Mouse (Mus musculus): ENCODE measurements around the gene Gtpbp10. TPM values are rescaled to one million over a fixed set of nuclear protein-coding genes. Genes with fewer than 3 reads are reported as not detected.
A peak's percentile ranks its signal among the peaks of the same experiment; 100 is the strongest.

Gtpbp10 gene
- polyA plus RNA-seq, 2 experiments from 2014 or later: 10.6 to 13.6 TPM

DNA sequence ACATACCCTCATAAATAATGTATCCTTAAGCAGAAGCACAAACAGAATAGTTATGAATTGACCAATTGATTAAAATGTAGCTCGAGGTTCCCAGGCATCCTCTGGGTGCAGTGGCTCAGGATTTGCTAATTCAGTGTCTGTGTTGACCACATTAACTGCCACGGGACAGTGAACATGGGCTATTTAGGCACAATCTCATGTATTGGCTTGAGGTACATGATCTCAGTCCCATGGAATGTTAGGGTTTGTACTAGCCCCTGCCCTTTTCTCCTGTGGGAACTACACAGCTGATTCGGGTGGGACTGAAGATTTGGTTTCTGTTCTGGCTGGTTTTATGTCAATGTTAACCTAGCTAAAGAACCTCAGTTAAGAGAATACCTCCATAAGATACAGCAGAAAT is 62.9 kb downstream of the Gtpbp10 start:
- ATAC-seq: no peak

DNA sequence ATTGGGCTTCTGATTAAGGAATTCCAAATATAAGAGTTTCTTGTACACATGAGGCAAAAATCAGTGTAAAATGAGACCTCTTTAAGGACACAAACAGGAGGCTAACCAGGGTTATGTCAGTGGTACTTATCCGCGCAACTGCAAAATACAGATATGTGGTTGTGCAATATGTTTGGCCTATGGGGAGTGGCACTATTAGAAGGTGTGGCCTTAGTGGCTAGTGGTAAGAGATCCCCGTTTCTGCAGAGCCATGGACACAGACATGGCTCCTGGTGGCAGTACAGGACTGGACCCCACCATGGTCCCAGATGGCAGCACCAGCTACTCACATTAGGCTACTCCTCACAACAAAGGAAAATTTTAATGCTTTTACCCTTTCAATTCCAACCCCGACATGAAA is 64.3 kb downstream of the Gtpbp10 start:
- ATAC-seq: no peak

DNA sequence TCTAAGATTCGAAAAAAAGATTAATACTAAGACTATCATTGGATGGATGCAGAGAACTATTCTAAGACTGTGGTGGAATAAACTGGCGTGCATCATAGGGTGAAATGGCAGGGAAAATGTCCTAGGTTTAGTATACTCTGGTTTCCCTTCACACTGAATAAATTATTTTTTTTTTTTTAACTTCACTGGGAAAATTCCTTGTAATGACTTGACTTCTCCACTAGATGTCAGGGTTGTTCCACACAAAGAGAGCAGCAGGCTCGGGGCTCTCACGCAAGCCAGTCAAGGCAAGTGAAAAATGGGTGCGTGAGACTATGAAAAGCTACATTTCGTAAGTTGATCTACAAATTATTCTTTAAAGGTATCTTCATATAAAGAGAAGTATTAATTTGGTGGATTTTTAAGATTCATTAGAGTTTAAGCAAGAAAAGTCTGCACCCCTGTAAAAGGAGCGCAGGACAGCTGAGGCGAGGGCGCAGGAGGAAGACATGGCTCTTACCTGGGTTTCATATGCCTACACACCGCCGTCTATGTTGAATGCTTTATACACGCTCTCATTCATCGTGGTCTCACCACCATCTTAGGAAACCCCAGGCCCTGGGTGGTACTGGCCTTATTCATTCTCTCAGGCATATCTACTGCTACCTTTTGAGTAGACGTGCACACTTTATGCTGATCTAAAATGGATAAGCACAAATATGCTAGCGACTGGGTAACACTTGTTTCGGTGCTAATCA is 64.9 kb downstream of the Gtpbp10 start:
- peak; percentile 66 for ATAC-seq

DNA sequence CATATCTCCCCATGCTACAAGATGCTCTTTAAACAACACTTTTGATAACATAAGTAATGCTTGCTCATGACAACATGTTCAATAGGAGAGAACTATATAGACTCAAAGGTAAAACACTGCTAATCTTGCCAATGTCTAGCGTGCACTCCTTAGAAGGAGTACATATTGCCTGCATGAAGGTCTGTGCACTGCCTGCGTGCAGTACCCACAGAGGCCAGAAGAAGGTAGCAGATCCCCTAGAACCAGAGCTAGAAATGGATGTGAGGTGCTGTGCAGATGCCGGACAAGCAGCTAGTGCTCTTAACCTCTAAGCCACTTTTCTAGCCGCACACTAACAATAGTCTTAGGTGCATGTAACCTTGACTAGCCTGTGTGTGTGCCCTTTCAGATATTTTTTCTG is 67.2 kb downstream of the Gtpbp10 start:
- no peak for ATAC-seq

Other genes starting within 250 kb of the Gtpbp10 start
- under 1 TPM in 1 of 2 experiments, not detected in 1; 0.60 TPM for gene Cdk14, start 139.2 kb downstream of the Gtpbp10 start, polyA plus RNA-seq (2017; shearing (Covaris generic))
- not detected for gene 1700015F17Rik, start 80.4 kb downstream of the Gtpbp10 start, polyA plus RNA-seq (2017; shearing (Covaris generic))
- 1 to 10 TPM; 2.3 to 3.7 TPM for gene Cldn12, start 44.6 kb downstream of the Gtpbp10 start, polyA plus RNA-seq (2017; shearing (Covaris generic))
- not detected for gene Gm8773, start 14.3 kb upstream of the Gtpbp10 start, polyA plus RNA-seq (2017; shearing (Covaris generic))
- gene Cfap69, start 104.7 kb upstream of the Gtpbp10 start, polyA plus RNA-seq (2017; shearing (Covaris generic)): not detected
- not detected for gene Steap2, start 135.0 kb upstream of the Gtpbp10 start, polyA plus RNA-seq (2017; shearing (Covaris generic))
- gene Steap1, start 189.8 kb upstream of the Gtpbp10 start, polyA plus RNA-seq (2017; shearing (Covaris generic)): not detected

All from CD4-positive, CD25-positive, alpha-beta regulatory T cell, adult 4 months (primary cell).